Comparison of ENCODE assay signal across 22 mouse cellular contexts in the genomic region with DNA sequence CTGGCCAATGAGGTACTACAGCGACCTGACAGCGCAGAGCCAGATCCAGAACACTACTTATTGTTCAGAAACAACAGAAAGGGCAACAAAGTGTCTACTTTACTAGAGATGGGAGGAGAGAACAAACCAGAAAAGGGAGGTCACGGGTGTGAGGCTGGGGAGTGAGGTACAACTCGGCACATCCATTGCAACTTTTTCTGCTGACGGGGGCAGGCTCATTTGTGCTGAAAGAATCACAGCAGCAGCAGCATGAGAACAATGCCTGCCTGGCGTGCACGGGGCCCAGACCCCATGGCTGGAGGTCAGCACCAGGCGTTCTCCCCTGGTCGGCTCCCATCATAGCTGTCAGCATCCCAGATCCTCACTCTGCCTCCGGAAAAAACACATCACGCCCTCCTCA. TPM values are rescaled to one million over a fixed set of nuclear protein-coding genes. Genes with fewer than 3 reads are reported as not detected.
DNase-seq lines count a peak whose midpoint lies in the region; ATAC-seq and TF ChIP-seq lines count a peak whose summit lies in the region.
"Had no signal": no experiment of that assay in that cellular context is flagged by ENCODE, and none has a peak within 500 bp of the region (broad histone marks: within the 10 kb centered on the region; RNA-seq: fewer than 3 reads in every experiment).

No protein-coding gene starts in this region.

- H3K36me3 ChIP-seq in heart, embryonic 13.5 days, result no peaks in the 10 kb centered on the region
- no peaks in the 10 kb centered on the region for H3K36me3 ChIP-seq in lung, embryonic 16.5 days (ENCODE audit: control insufficient read depth, insufficient read depth, low read length)
- no peaks in the 10 kb centered on the region for H3K36me3 ChIP-seq in E14TG2a.4 (ENCODE audit: insufficient read depth, low read length)
- H3K36me3 ChIP-seq in embryonic facial prominence, embryonic 10.5 days (replicated peaks), result no peaks in the 10 kb centered on the region
- H3K36me3 ChIP-seq: embryonic facial prominence, embryonic 15.5 days; liver, embryonic 12.5 days; lung, embryonic 15.5 days had no signal

- ATAC-seq in heart, embryonic 13.5 days (ENCODE audit: extremely low read depth, insufficient number of reproducible peaks, low FRiP score, low TSS enrichment), result no peak
- ATAC-seq in lung, embryonic 16.5 days (ENCODE audit: low read depth), result 0 out of 2 replicates have a peak, but pooled peaks have one; percentile 7
- ATAC-seq: activated CD4-positive, CD25-positive, alpha-beta regulatory T cell, adult 4 months; inflammation-experienced regulatory T-cells, adult 6 months; liver, embryonic 12.5 days; Patski had no signal

- peaks cover 42% of the 10 kb centered on the region for H3K4me1 ChIP-seq in heart, embryonic 13.5 days
- peaks cover 16% of the 10 kb centered on the region for H3K4me1 ChIP-seq in lung, embryonic 16.5 days (replicated peaks; ENCODE audit: control insufficient read depth, insufficient read depth, low read length)
- peaks cover 36% of the 10 kb centered on the region for H3K4me1 ChIP-seq in E14TG2a.4 (replicated peaks; ENCODE audit: low read depth, low read length)
- H3K4me1 ChIP-seq in embryonic facial prominence, embryonic 10.5 days, result peaks cover 19% of the 10 kb centered on the region

- H3K9ac ChIP-seq in heart, embryonic 13.5 days, result no peak overlapping the region
- no peak overlapping the region for H3K9ac ChIP-seq in lung, embryonic 16.5 days (ENCODE audit: low read length)
- H3K9ac ChIP-seq: embryonic facial prominence, embryonic 15.5 days; liver, embryonic 12.5 days; lung, embryonic 15.5 days had no signal

- DNase-seq in heart, adult 11 months, result no peak
- no peak for DNase-seq in lung, postnatal 4 days
- DNase-seq in embryonic facial prominence, embryonic 10.5 days (ENCODE audit: low spot score), result no peak
- DNase-seq in frontal cortex, postnatal 25 days (ENCODE audit: low spot score in 2 of 2), result no peak
- no peak for DNase-seq in right cerebral cortex, adult 18-20 months
- DNase-seq: adrenal gland, postnatal 14 days; cerebellum, adult 8-10 months; gastrocnemius, postnatal 25 days; thymus, postnatal 4 days had no signal

- no peak overlapping the region for H3K4me3 ChIP-seq in heart, embryonic 13.5 days
- H3K4me3 ChIP-seq in lung, embryonic 16.5 days (ENCODE audit: low read length), result no peak overlapping the region
- H3K4me3 ChIP-seq in E14TG2a.4 (replicated peaks; ENCODE audit: low read length), result peak overlapping the region; percentile 35
- no peak overlapping the region for H3K4me3 ChIP-seq in embryonic facial prominence, embryonic 10.5 days
- H3K4me3 ChIP-seq: embryonic facial prominence, embryonic 15.5 days; layer of hippocampus, adult 2 months; left cerebral cortex, adult 2 months; liver, embryonic 12.5 days; lung, embryonic 15.5 days; myocyte had no signal

- peak overlapping the region; percentile 37; the same call in 1 of the 2 replicates for H3K27ac ChIP-seq in heart, embryonic 13.5 days (replicated peaks)
- no peak overlapping the region for H3K27ac ChIP-seq in lung, embryonic 16.5 days (ENCODE audit: low read length)
- peak overlapping the region; percentile 61 for H3K27ac ChIP-seq in embryonic facial prominence, embryonic 10.5 days (replicated peaks)
- H3K27ac ChIP-seq: embryonic facial prominence, embryonic 15.5 days; layer of hippocampus, adult 2 months; left cerebral cortex, adult 2 months; liver, embryonic 12.5 days had no signal

- no peak for TF ChIP-seq CTCF in E14TG2a.4 (conservative IDR thresholded peaks at IDR 0.05; ENCODE audit: low read length)

- H3K4me2 ChIP-seq in heart, embryonic 13.5 days, result peak overlapping the region; percentile 26
- no peak overlapping the region for H3K4me2 ChIP-seq in lung, embryonic 16.5 days (ENCODE audit: low read depth, low read length)
- H3K4me2 ChIP-seq: embryonic facial prominence, embryonic 15.5 days; liver, embryonic 12.5 days; lung, embryonic 15.5 days had no signal

- WGBS in heart, embryonic 13.5 days, result 32% methylated on average over 11 of the region's 11 CpGs
- WGBS in lung, embryonic 16.5 days, result 51% methylated on average over 11 of the region's 11 CpGs
- WGBS in embryonic facial prominence, embryonic 10.5 days, result 36% methylated on average over 11 of the region's 11 CpGs

- no peaks in the 10 kb centered on the region for H3K9me3 ChIP-seq in heart, embryonic 13.5 days
- no peaks in the 10 kb centered on the region for H3K9me3 ChIP-seq in lung, embryonic 16.5 days (ENCODE audit: control insufficient read depth, low read length)
- H3K9me3 ChIP-seq in E14TG2a.4 (ENCODE audit: low read length), result no peaks in the 10 kb centered on the region
- H3K9me3 ChIP-seq in embryonic facial prominence, embryonic 10.5 days, result no peaks in the 10 kb centered on the region
- H3K9me3 ChIP-seq: embryonic facial prominence, embryonic 15.5 days; liver, embryonic 12.5 days; lung, embryonic 15.5 days had no signal

- H3K27me3 ChIP-seq in heart, embryonic 13.5 days (replicated peaks), result no peaks in the 10 kb centered on the region
- H3K27me3 ChIP-seq in lung, embryonic 16.5 days (ENCODE audit: control insufficient read depth, insufficient read depth, low read depth, low read length), result no peaks in the 10 kb centered on the region
- H3K27me3 ChIP-seq in E14TG2a.4 (ENCODE audit: insufficient read depth, low read length), result no peaks in the 10 kb centered on the region
- no peaks in the 10 kb centered on the region for H3K27me3 ChIP-seq in embryonic facial prominence, embryonic 10.5 days (replicated peaks; ENCODE audit: low read depth, poor library complexity, severe bottlenecking)
- H3K27me3 ChIP-seq: embryonic facial prominence, embryonic 15.5 days; liver, embryonic 12.5 days; lung, embryonic 15.5 days; Patski had no signal

RNA-seq across cellular contexts. Expression of a gene that starts 10.1 kb away (rescaled TPM):
- polyA plus RNA-seq in heart, embryonic 13.5 days (2015; fragmentation: Nextera tagmentation; extraction: Ambion mirVana), result 9.9 and 10.5 TPM in 2 replicates
- 20.4 and 22.1 TPM in 2 replicates for polyA plus RNA-seq in lung, embryonic 16.5 days (2015; fragmentation: Nextera tagmentation; extraction: Ambion mirVana)
- polyA plus RNA-seq in embryonic facial prominence, embryonic 10.5 days (2016; fragmentation: Nextera tagmentation; extraction: Ambion mirVana), result 20.4 and 20.8 TPM in 2 replicates

RNA-seq across cellular contexts. Expression of a gene that starts 56.5 kb away (rescaled TPM):
- polyA plus RNA-seq in heart, embryonic 13.5 days (2015; fragmentation: Nextera tagmentation; extraction: Ambion mirVana), result 1.1 and 2.9 TPM in 2 replicates
- polyA plus RNA-seq in lung, embryonic 16.5 days (2015; fragmentation: Nextera tagmentation; extraction: Ambion mirVana), result 4.9 and 5.5 TPM in 2 replicates
- 0.07 and 0.13 TPM in 2 replicates for polyA plus RNA-seq in embryonic facial prominence, embryonic 10.5 days (2016; fragmentation: Nextera tagmentation; extraction: Ambion mirVana)
- polyA plus RNA-seq: inflammation-experienced regulatory T-cells, adult 6 months; limb, embryonic 11.5 days; myocyte had no signal
